Mouse (Mus musculus) ES-E14 (cell line): Measurements from ENCODE around the gene Nfatc2.

ENCODE experiments used
- CHD2 ChIP-seq: IDR thresholded peaks from 2 replicates; pipeline ENCODE4 v1.6.1; 2014; ENCODE audit warnings: mild to moderate bottlenecking, low read depth, low read length, inconsistent platforms
- HCFC1 ChIP-seq: IDR thresholded peaks from 2 replicates; pipeline ENCODE4 v1.6.1; 2012; ENCODE audit warnings: low read length, inconsistent platforms, borderline replicate concordance; ENCODE audit not compliant: insufficient read depth
- ZNF384 ChIP-seq: IDR thresholded peaks from 2 replicates; pipeline ENCODE4 v1.6.1; 2012; ENCODE audit warnings: low read depth, low read length, inconsistent platforms

- TF ChIP-seq HCFC1 (no peak), CHD2 (no peak), ZNF384 (no peak)
These were observed 20.1 kb downstream of the Nfatc2 start for GRCm38 (mm10) chr2:168581207-168581854.
